Mouse (Mus musculus) cerebellum, adult 18-20 months (tissue): ENCODE results near the gene Rmnd5b.

Experiments
- DNase-seq, 2 experiments: peaks; one replicate each; pipeline ENCODE4 v3.0.0; 2021

The Rmnd5b gene

DNA sequence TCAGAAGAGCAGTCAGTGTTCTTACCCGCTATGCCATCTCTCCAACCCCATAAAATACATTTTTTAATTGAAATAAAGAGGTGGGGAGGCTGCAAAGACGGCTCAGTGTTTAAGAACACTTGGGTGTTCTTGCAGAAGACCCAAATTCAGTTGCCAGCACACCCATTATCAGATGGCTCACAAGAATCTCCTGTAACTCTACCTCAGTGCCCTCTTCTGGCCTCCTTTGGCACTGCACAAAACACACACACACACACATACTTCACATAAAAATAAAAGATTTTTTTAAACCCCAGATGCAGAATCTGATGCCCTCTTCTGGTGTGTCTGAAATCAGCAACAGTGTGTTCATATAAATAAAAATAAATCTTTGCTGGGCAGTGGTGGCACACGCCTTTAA is 46.9 kb downstream of the Rmnd5b start:
- no peak for DNase-seq

- DNase-seq: no peak
Observed at GRCm38 (mm10) chr11:51587059-51587458, 48.6 kb downstream of the Rmnd5b start.

DNA sequence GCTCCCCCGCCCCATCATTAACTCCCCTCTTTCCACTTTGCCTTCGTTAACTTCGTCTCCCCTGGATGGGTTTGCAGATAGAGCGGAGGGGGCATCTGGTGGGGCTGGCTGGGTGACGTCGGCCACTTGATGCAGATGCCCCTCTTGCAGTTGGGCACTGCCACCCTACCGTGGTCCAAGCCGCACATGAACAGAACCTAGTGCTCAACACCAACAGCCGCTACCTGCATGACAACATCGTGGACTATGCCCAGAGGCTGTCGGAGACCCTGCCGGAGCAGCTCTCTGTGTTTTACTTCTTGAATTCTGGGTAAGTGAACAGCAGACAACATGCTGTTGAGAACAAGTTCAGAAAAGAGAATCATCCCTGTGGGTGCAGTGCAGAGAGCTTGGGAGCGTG is 49.3 kb downstream of the Rmnd5b start:
- no peak for DNase-seq

- no peak for DNase-seq
Observed at GRCm38 (mm10) chr11:51585608-51586252, 50.0 kb downstream of the Rmnd5b start.

DNA sequence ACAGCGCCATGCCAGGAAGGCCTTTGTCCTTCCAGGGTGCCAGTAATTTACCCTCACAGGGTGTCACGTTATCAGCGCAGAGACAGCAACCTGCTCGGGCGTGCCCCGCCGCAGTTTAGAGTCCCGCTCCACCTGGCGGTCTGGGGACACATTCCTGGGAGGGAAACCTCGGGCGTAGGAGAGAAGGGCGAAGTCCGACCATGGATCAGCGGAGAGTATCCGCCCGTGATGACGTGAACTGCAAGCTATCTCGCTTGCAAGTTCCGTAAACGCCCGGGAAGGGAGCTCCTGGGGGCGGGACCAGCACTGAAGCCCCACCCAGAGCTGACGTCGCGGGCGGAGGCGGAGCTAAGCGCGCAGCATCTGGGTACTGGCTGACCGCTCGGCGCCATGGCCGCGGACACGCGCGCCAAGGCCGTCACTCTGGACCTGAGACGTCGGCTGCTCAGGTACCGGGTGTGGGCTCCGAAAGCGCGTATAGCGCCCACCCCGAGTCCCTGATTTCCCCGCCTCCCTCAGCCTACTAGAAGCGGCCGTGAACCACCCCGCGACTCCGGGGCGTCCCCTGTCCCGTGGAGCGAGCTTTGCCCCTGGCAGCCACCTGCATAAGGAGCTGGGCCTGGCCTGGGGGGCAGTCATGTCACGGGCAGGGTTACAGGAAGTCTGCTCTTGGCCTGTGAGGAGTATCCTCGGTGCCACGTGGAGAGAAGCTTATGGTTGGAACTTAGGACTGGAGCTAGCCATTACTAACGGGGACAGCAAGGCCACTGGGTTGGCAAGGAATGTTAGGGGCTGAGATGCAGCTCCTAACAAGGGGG is 51.1 kb downstream of the Rmnd5b start, which contains the start of gene Phykpl:
Gene Phykpl (plus strand): TSS at position 327 of the 818 bp plus-strand sequence.
- peak; percentile 97 to 98 for DNase-seq

DNA sequence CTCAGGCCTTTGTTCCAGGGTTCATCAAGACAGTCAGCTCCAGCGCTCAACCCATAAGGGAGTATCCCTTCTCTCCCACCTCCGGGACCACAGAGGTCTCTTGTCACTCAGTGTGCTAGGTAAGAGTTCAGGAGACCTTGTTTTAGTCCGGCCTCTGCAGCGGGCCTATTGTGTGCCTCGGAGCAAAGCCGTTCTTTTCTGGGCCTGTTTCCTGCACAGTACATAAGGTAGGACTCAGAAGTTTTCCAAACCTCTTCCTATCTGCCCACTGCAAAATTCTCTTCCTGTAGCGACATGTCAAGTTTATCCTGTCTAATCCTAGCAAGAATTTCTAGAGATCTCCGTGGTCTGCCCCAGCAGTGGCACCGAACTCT is 51.7 kb downstream of the Rmnd5b start:
- DNase-seq: no peak

- DNase-seq: peak; percentile 73 to 75
Observed at GRCm38 (mm10) chr11:51582713-51583112, 53.0 kb downstream of the Rmnd5b start.

GRCm38 (mm10) chr11:51579024-51579423 is 56.7 kb downstream of the Rmnd5b start:
- DNase-seq: no peak

- no peak for DNase-seq
Observed at GRCm38 (mm10) chr11:51577587-51577986, 58.1 kb downstream of the Rmnd5b start.

- no peak for DNase-seq
Observed at GRCm38 (mm10) chr11:51576454-51576853, 59.2 kb downstream of the Rmnd5b start.
